Mouse (Mus musculus) lung, embryonic 16.5 days (tissue): ENCODE data around the gene Dcaf10. TPM values are rescaled to one million over a fixed set of nuclear protein-coding genes. Genes with fewer than 3 reads are reported as not detected.

Experiments used
- ATAC-seq: fragments of 200-750 bp; cut with Nextera tagmentation; 2 replicates; pipeline ENCODE4 v1.8.0; 2017; ENCODE audit warnings: low read depth, mild to moderate bottlenecking, moderate library complexity
- H3K27ac ChIP-seq: fragments of 300-500 bp; sonication (generic); 2 replicates; pipeline ENCODE4 v1.5.1; 2014; ENCODE audit warnings: mild to moderate bottlenecking, control low read depth, low read length
- H3K27me3 ChIP-seq: fragments of 300-500 bp; sonication (generic); 2 replicates; pipeline ENCODE4 v1.6.1; 2014; ENCODE audit warnings: low read depth, low read length, mixed read lengths; ENCODE audit not compliant: control insufficient read depth, insufficient read depth
- H3K36me3 ChIP-seq: fragments of 300-500 bp; sonication (generic); 2 replicates; pipeline ENCODE4 v1.6.1; 2014; ENCODE audit warnings: low read length; ENCODE audit not compliant: control insufficient read depth, insufficient read depth
- H3K4me1 ChIP-seq: fragments of 300-500 bp; sonication (generic); replicated peaks from 2 replicates; pipeline ENCODE4 v1.6.1; 2014; ENCODE audit warnings: low read length, mixed read lengths; ENCODE audit not compliant: control insufficient read depth, insufficient read depth
- H3K4me2 ChIP-seq: fragments of 300-500 bp; sonication (generic); 2 replicates; pipeline ENCODE4 v1.6.1; 2014; ENCODE audit warnings: low read depth, low read length, control low read depth
- H3K4me3 ChIP-seq: fragments of 300-500 bp; sonication (generic); 2 replicates; pipeline ENCODE4 v1.5.1; 2014; ENCODE audit warnings: mild to moderate bottlenecking, low read length, control low read depth
- H3K9ac ChIP-seq: fragments of 300-500 bp; sonication (generic); 2 replicates; pipeline ENCODE4 v1.6.1; 2014; ENCODE audit warnings: low read length, control low read depth
- H3K9me3 ChIP-seq: fragments of 300-500 bp; sonication (generic); 2 replicates; pipeline ENCODE4 v1.6.1; 2016; ENCODE audit warnings: low read length; ENCODE audit not compliant: control insufficient read depth
- WGBS: fragments of 180-500 bp; shearing (Covaris S2); extraction: QIAGEN DNeasy Blood & Tissue Kit; methylation state at CpG from one replicate; pipeline ENCODE4 v1.1.7; 2014; 5-methylcytosine and 5-hydroxymethylcytosine counted together
- microRNA-seq: library from miRNA; unstranded; fragments of <30 nt; microRNA quantifications from one replicate; pipeline ENCODE4, GENCODE M21; 2016
- polyA plus RNA-seq: library from polyadenylated mRNA; unstranded; fragments of >200 nt; fragmentation: Nextera tagmentation; extraction: Ambion mirVana; gene quantifications from 2 replicates; pipeline ENCODE4 v1.2.1, GENCODE M21; 2015

Dcaf10 gene
- polyA plus RNA-seq, 1 experiment from 2014 or later = 9.7 TPM

DNA sequence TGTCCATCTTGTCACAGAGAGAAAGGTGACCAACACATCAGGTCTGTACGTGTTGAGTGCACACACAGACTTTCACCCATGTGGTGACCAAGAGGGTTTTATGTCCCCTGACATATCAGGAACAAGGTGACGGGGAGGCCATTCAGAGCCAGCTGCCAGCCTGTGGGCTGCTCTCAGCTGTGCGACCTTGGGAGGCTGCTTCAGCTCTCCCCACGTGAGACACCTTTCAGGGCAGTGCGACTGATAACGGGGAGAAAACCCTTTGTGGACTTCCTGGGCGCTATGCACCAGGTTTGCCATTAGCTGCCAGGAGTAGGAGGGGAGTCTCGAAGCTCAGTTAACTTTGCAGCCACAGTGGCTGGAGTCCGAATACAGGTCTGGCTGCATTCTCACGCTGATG lies 80.7 kb downstream of the Dcaf10 start:
- H3K4me3 ChIP-seq = no peak overlapping the region
- no peak for ATAC-seq
- no peak overlapping the region for H3K4me2 ChIP-seq
- peaks cover 41% of the 10 kb centered on the region for H3K4me1 ChIP-seq
- 77% methylated on average over 10 of the region's 10 CpGs for WGBS
- no peak overlapping the region for H3K9ac ChIP-seq
- no peaks in the 10 kb centered on the region for H3K36me3 ChIP-seq
- no peaks in the 10 kb centered on the region for H3K9me3 ChIP-seq
- H3K27ac ChIP-seq = no peak overlapping the region
- H3K27me3 ChIP-seq = no peaks in the 10 kb centered on the region

DNA sequence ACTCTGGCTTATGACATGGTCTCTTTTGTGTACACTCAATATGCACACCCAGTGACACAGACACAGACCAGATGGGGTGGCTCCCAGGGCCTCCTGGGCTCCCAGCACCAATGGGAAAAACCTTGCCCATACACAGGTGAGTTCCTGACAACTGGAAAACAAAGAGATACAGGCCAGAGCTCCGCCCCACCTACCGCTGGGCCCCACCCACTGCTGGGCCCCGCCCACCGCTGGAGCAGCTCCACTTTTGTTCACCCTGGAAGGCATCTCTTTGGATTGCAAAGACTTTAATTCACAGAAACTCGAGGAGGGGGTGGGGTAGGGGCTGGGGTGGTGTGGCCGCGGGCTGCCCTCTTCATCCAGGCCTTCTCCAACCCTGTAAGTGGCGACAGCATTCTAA lies 81.5 kb downstream of the Dcaf10 start:
- Histone ChIP-seq H3K4me2 (no peak overlapping the region), H3K4me1 (peaks cover 37% of the 10 kb centered on the region), H3K9me3 (no peaks in the 10 kb centered on the region), H3K9ac (no peak overlapping the region; the same call in 1 of the 2 replicates), H3K27ac (no peak overlapping the region), H3K4me3 (no peak overlapping the region), H3K36me3 (no peaks in the 10 kb centered on the region), H3K27me3 (no peaks in the 10 kb centered on the region)
- WGBS = 38% methylated on average over 8 of the region's 8 CpGs
- peak; percentile 13; the same call in 1 of the 2 replicates for ATAC-seq

DNA sequence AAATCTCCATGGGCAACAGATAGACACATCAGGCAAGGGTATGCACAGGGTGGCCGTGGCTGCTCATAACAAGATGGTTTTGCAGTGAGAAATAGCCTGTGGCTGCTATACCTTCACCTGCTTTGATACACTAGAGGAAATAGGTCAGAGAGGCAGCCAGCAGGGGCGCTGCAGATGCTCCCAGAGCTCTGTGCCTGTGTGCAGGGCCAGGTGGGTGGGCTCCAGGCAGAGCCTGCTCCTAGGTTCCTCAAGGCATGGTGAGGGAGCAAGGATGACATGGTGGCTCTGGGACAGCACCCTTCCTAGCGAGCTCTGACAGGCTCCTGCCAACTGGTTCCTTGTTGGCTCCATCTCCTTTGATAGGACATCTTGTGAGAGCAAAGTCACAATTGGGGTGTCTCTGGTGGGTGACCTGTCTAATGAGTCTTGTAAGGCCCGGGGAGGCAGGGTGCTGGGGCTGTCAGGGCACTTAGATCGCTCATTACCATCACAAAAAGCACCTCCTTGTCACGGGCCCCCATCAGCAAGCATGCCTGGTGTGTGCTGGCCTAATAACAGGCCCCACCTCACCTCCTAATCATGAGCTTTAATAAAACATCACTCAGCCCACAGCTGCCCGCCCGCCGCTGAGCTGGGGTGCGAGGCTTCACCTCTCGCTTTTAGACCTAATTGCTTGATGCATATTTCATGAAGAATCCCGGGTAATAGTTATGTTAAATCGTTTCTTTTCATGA lies 85.0 kb downstream of the Dcaf10 start:
- H3K27ac ChIP-seq = no peak overlapping the region
- no peaks in the 10 kb centered on the region for H3K9me3 ChIP-seq
- ATAC-seq = no peak
- H3K4me2 ChIP-seq = no peak overlapping the region
- 69% methylated on average over 13 of the region's 13 CpGs for WGBS
- no peak overlapping the region for H3K4me3 ChIP-seq
- no peaks in the 10 kb centered on the region for H3K36me3 ChIP-seq
- peaks cover 10% of the 10 kb centered on the region for H3K4me1 ChIP-seq
- no peak overlapping the region for H3K9ac ChIP-seq
- no peaks in the 10 kb centered on the region for H3K27me3 ChIP-seq

Small RNA genes lying within 50 kb of the gene (microRNA-seq; reads per million reads assigned to microRNA genes)
- gene Gm25692 = not detected

Other genes with a start within 250 kb of the Dcaf10 start
- 172 and 181 TPM in 2 replicates for gene Tomm5, start 234.0 kb upstream of the Dcaf10 start, polyA plus RNA-seq
- gene Frmpd1, start 157.2 kb upstream of the Dcaf10 start, polyA plus RNA-seq = 0.48 and 0.59 TPM in 2 replicates
- gene Trmt10b, start 45.0 kb upstream of the Dcaf10 start, polyA plus RNA-seq = 15.9 and 19.2 TPM in 2 replicates
- 64.4 and 77.4 TPM in 2 replicates for gene Exosc3, start 631 bp downstream of the Dcaf10 start, polyA plus RNA-seq
- gene Slc25a51, start 66.7 kb downstream of the Dcaf10 start, polyA plus RNA-seq = 69.4 and 75.7 TPM in 2 replicates
- 12.4 and 16.1 TPM in 2 replicates for gene Shb, start 190.4 kb downstream of the Dcaf10 start, polyA plus RNA-seq